Mouse (Mus musculus) myocyte (in vitro differentiated cells): ENCODE measurements around the gene Lamc3. TPM values are rescaled to one million over a fixed set of nuclear protein-coding genes. Genes with fewer than 3 reads are reported as not detected.

Experiments
- H3K27me3 ChIP-seq: one replicate; pipeline ENCODE4 v1.6.1; 2011; ENCODE audit not compliant: control insufficient read depth, insufficient read depth, insufficient read length
- H3K36me3 ChIP-seq: one replicate; pipeline ENCODE4 v1.6.1; 2011; ENCODE audit not compliant: control insufficient read depth, insufficient read depth
- H3K4me2 ChIP-seq: one replicate; pipeline ENCODE4 v1.6.1; 2011; ENCODE audit warnings: low read depth, control low read depth
- H3K4me3 ChIP-seq: one replicate; pipeline ENCODE4 v1.5.1; 2011; ENCODE audit warnings: mild to moderate bottlenecking, control low read depth, moderate library complexity
- H3K79me2 ChIP-seq: one replicate; pipeline ENCODE4 v1.6.1; 2011; ENCODE audit not compliant: control insufficient read depth, insufficient read depth
- H3ac ChIP-seq: one replicate; pipeline ENCODE4 v1.6.1; 2011; ENCODE audit not compliant: control insufficient read depth, insufficient read length
- CEBPB ChIP-seq: IDR thresholded peaks from 2 replicates; pipeline ENCODE4 v1.6.1; 2011; ENCODE audit warnings: mild to moderate bottlenecking, moderate library complexity; ENCODE audit not compliant: poor library complexity, insufficient read depth, severe bottlenecking
- E2F4 ChIP-seq: IDR thresholded peaks from one replicate; pipeline ENCODE4 v1.6.1; 2011; ENCODE audit warnings: mild to moderate bottlenecking, control low read depth, moderate library complexity; ENCODE audit not compliant: insufficient read depth
- MAX ChIP-seq: IDR thresholded peaks from one replicate; pipeline ENCODE4 v1.6.1; 2011; ENCODE audit warnings: low read depth, mild to moderate bottlenecking, control low read depth
- MYOD1 ChIP-seq, 3 experiments: IDR thresholded peaks; one replicate each; pipeline ENCODE4 v1.6.1; 2011; ENCODE audit warnings: control low read depth in 2 of 3, low read depth in 2 of 3, mild to moderate bottlenecking in 2 of 3, moderate library complexity in 1 of 3; ENCODE audit not compliant: insufficient read length in 2 of 3, control insufficient read depth in 1 of 3
- MYOG ChIP-seq, 3 experiments: IDR thresholded peaks; one replicate each; pipeline ENCODE4 v1.6.1; 2011; ENCODE audit warnings: control low read depth in 2 of 3, low read depth in 2 of 3, mild to moderate bottlenecking in 2 of 3; ENCODE audit not compliant: insufficient read length in 2 of 3, control insufficient read depth in 1 of 3, insufficient read depth in 1 of 3
- POLR2A ChIP-seq: IDR thresholded peaks from one replicate; pipeline ENCODE4 v1.6.1; 2011; ENCODE audit warnings: low read depth, mild to moderate bottlenecking, control low read depth, moderate library complexity; ENCODE audit not compliant: insufficient read length
- POLR2AphosphoS2 ChIP-seq: IDR thresholded peaks from one replicate; pipeline ENCODE4 v1.6.1; 2011; ENCODE audit warnings: low read depth, control low read depth; ENCODE audit not compliant: insufficient read length
- REST ChIP-seq: IDR thresholded peaks from one replicate; pipeline ENCODE4 v1.6.1; 2011; ENCODE audit warnings: mild to moderate bottlenecking, control low read depth, moderate library complexity; ENCODE audit not compliant: insufficient read depth, insufficient read length
- SRF ChIP-seq: IDR thresholded peaks from one replicate; pipeline ENCODE4 v1.6.1; 2011; ENCODE audit warnings: low read depth; ENCODE audit not compliant: control insufficient read depth, insufficient read length
- TCF12 ChIP-seq: IDR thresholded peaks from one replicate; pipeline ENCODE4 v1.6.1; 2011; ENCODE audit warnings: mild to moderate bottlenecking, control low read depth; ENCODE audit not compliant: poor library complexity, insufficient read depth, severe bottlenecking
- TCF3 ChIP-seq: IDR thresholded peaks from one replicate; pipeline ENCODE4 v1.6.1; 2011; ENCODE audit warnings: low read depth, control low read depth; ENCODE audit not compliant: insufficient read length
- USF1 ChIP-seq: IDR thresholded peaks from one replicate; pipeline ENCODE4 v1.6.1; 2011; ENCODE audit warnings: low read depth, mild to moderate bottlenecking, control low read depth, moderate library complexity
- polyA plus RNA-seq: library from polyadenylated mRNA; unstranded; fragments of >200 nt; fragmentation: generic; extraction: Trizol; gene quantifications from one replicate; pipeline ENCODE4 v1.2.1, GENCODE M21; 2012; ENCODE audit warnings: missing spikeins

Gene Lamc3
- polyA plus RNA-seq, 1 experiment, result 0.22 TPM

DNA sequence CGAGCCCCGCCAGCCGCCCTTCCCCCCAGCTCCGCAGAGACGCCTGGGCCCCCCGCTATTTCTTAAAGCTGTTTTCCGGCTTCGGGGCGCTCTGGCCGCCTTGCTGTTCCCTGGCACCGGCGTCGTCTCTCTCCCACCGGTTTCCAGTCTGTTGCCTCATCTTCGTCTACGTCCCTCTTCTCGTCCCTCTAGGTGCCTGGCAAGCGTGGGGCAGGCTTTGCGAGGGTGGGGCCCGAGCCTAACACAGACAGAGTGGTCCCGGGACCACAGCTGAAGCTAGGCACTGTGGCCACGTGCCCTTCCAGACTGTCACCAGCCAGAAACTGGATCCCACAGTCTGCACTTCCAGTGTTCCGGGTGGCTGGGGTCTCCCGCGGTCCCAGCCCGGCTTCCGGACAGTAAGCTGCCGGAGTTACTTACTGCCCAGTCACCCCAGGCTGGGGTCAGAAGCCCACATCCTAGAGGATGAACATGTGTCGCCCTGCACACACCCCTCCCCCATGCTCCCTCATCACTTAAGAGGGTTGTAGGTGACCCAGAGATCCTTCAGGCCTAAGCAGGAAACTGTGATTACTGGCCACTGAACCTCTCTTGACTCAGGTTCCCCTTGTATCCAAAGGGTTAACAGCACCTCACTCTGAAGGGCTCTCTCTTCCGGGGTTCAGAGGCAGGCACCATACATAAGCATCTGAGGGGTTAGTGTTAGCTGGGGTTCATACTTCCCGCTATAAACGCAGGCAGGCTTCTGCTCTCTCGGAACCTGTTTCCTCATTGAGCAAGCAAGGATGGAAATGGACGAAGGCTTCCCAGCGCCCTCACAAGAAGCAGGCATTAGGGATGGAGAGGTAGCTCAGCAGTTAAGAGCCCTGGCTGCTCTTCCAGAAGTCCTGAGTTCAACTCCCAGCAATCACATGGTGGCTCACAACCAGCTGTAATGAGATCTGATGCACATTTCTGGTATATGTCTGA, 40.1 kb upstream of the Lamc3 start:
- Histone ChIP-seq H3K4me2 (peak overlapping the region; percentile 67), H3K4me3 (no peak overlapping the region), H3ac (no peak overlapping the region), H3K79me2 (no peaks in the 10 kb centered on the region), H3K27me3 (peaks cover 52% of the 10 kb centered on the region), H3K36me3 (no peaks in the 10 kb centered on the region)
- no peak for TF ChIP-seq E2F4
- TF ChIP-seq TCF3, result no peak
- no peak for TF ChIP-seq REST
- no peak for TF ChIP-seq MYOG (IDR thresholded peaks at IDR 0.05; ENCODE audit: control insufficient read depth in 1 of 3, insufficient read depth in 1 of 3, insufficient read length in 2 of 3, low read depth in 2 of 3)

DNA sequence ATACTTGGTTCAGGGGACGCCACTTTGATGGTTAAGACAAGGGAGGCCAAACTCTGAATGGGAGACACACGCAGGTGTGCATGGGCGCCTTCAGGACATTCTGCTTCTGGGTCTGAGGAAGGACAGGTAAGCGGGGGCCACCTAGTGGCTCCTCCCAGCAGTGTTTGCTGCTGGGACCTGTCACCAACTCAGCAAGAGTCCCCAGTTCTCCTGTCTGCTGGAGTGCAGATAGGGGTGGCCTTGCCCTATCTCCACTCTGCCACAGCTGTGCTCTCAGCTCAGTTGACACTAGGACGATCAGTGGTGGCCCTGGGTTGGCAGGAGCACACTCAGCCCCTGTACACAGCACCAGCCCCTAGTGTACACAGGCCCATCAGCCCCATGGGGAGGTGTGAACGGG, 39.2 kb upstream of the Lamc3 start:
- H3K27me3 ChIP-seq, result peaks cover 48% of the 10 kb centered on the region
- no peak overlapping the region for H3K4me3 ChIP-seq
- H3K79me2 ChIP-seq, result no peaks in the 10 kb centered on the region
- H3K4me2 ChIP-seq, result no peak overlapping the region
- H3ac ChIP-seq, result no peak overlapping the region
- no peaks in the 10 kb centered on the region for H3K36me3 ChIP-seq
- TF ChIP-seq MYOG (IDR thresholded peaks at IDR 0.05; ENCODE audit: control insufficient read depth in 1 of 3, insufficient read depth in 1 of 3, insufficient read length in 2 of 3, low read depth in 2 of 3) (no peak), CEBPB (no peak), TCF12 (no peak), E2F4 (no peak), REST (no peak), USF1 (no peak), SRF (no peak), POLR2A (no peak), MAX (no peak), MYOD1 (IDR thresholded peaks at IDR 0.05; ENCODE audit: control insufficient read depth in 1 of 3, insufficient read length in 2 of 3, low read depth in 2 of 3) (no peak), TCF3 (no peak), POLR2AphosphoS2 (no peak)

DNA sequence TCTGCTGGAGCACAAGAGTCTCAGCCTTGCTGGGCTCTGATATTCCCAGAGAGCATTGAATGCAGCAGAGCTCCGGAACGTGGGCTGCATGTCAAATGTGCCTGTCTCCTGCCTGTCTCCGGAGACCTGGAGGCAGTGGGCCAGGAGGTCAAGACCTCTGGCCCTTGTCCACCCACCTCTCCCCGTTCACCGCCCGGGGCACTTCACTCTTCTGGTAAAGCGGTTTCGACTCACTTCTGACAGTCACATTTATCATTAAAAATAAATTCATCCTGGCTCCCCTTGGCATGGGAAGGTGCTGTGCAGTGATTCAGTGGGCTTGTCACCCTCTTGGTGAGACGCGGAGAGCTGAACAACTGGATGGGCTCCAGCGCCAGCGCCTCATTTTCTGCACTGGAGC, 37.0 kb upstream of the Lamc3 start:
- no peak for TF ChIP-seq MAX
- no peak for TF ChIP-seq MYOG (IDR thresholded peaks at IDR 0.05; ENCODE audit: control insufficient read depth in 1 of 3, insufficient read depth in 1 of 3, insufficient read length in 2 of 3, low read depth in 2 of 3)
- TF ChIP-seq E2F4, result no peak
- TF ChIP-seq CEBPB, result no peak
- no peak for TF ChIP-seq SRF
- no peak for TF ChIP-seq REST
- TF ChIP-seq MYOD1 (IDR thresholded peaks at IDR 0.05; ENCODE audit: control insufficient read depth in 1 of 3, insufficient read length in 2 of 3, low read depth in 2 of 3), result no peak
- Histone ChIP-seq H3ac (no peak overlapping the region), H3K27me3 (peaks cover 45% of the 10 kb centered on the region), H3K4me3 (no peak overlapping the region), H3K36me3 (no peaks in the 10 kb centered on the region), H3K4me2 (no peak overlapping the region), H3K79me2 (no peaks in the 10 kb centered on the region)

DNA sequence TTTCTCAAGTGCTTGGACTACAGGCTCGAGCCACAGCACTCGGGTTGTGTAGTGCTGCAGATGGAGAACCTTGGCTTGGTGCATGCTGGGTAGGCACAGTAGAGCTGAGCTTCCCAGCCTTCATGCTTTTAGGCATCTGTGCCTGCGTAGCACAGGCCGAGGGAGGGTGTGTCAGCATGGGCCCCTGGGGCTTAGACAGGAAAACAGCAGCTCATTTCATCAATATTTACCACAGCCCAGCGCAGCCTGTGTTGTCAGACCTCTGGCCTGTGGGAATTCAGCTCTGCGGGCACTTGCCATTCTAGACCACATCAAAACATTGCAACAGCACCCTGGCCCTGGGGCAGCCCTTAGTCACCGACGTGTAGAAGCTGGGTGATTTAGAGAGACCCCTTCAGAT, 31.1 kb upstream of the Lamc3 start:
- Histone ChIP-seq H3ac (no peak overlapping the region), H3K36me3 (no peaks in the 10 kb centered on the region), H3K4me2 (no peak overlapping the region), H3K79me2 (no peaks in the 10 kb centered on the region), H3K4me3 (no peak overlapping the region), H3K27me3 (peaks cover 60% of the 10 kb centered on the region)
- TF ChIP-seq MYOD1 (IDR thresholded peaks at IDR 0.05; ENCODE audit: control insufficient read depth in 1 of 3, insufficient read length in 2 of 3, low read depth in 2 of 3) (no peak), TCF3 (no peak), REST (no peak), MAX (no peak), E2F4 (no peak), POLR2A (no peak), SRF (no peak), POLR2AphosphoS2 (no peak), TCF12 (no peak), CEBPB (no peak)

DNA sequence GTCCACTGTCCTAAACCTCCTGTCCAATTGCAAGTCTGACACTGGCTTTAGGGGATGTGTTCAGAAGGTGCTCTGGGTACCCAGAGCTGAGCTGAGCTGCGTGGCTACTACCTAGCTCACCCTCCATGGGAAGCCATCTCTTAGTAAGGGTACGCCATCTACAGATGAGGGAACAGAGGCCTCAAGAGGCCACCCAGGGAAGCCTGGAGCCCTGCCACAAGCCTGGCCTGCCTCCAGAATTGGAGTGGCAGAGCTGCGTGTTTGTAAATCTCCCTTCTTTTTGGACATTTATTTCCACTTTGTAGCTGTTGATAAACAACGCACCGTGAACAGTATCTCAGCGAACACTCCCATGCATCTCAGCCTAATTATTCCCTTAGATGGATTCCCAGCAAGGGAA, 29.9 kb upstream of the Lamc3 start:
- Histone ChIP-seq H3K27me3 (peaks cover 68% of the 10 kb centered on the region), H3K4me3 (no peak overlapping the region), H3K4me2 (no peak overlapping the region), H3ac (no peak overlapping the region), H3K79me2 (no peaks in the 10 kb centered on the region), H3K36me3 (no peaks in the 10 kb centered on the region)
- no peak for TF ChIP-seq MYOG (IDR thresholded peaks at IDR 0.05; ENCODE audit: control insufficient read depth in 1 of 3, insufficient read depth in 1 of 3, insufficient read length in 2 of 3, low read depth in 2 of 3)
- no peak for TF ChIP-seq POLR2AphosphoS2
- no peak for TF ChIP-seq MAX
- TF ChIP-seq TCF3, result no peak
- TF ChIP-seq POLR2A, result no peak
- no peak for TF ChIP-seq MYOD1 (IDR thresholded peaks at IDR 0.05; ENCODE audit: control insufficient read depth in 1 of 3, insufficient read length in 2 of 3, low read depth in 2 of 3)
- no peak for TF ChIP-seq E2F4
- TF ChIP-seq CEBPB, result no peak
- TF ChIP-seq USF1, result no peak
- no peak for TF ChIP-seq REST
- no peak for TF ChIP-seq SRF
- no peak for TF ChIP-seq TCF12
